Mouse (Mus musculus) thymus, adult 18-20 months (tissue): Measurements from ENCODE around the gene Brd3.
"Not testable (repeated sequence)": the region's sequence is repeated elsewhere in the genome, so short reads cannot be mapped to it uniquely, and the experiment has no call there.

ENCODE experiments used
- DNase-seq, 2 experiments: peaks; one replicate each; pipeline ENCODE4 v3.0.0; 2022; ENCODE audit warnings: mixed read lengths in 2 of 2

The Brd3 gene

DNA sequence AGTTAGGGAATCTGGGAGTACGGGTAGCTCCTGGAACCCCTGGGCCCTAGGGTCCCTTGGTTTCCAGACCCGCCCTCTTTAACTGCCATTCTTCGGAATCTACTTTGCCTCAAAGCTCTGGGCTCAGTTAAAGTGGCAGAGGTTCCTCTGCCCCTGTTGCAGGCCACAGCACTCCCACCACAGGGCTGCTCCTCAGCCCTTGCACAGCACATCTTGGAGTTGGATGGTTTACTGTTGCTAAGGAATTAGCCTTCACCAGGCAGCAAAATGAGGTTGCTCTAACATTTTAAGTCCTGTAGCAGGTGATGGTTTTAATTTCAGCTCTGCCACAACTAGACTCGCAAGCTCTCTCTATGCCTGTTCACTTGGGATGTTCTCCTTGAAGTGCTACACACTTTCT lies at the start of gene Brd3:
Gene Brd3, minus strand, starts transcription at position 101 of the 400 bp plus-strand sequence.
- no peak for DNase-seq

DNA sequence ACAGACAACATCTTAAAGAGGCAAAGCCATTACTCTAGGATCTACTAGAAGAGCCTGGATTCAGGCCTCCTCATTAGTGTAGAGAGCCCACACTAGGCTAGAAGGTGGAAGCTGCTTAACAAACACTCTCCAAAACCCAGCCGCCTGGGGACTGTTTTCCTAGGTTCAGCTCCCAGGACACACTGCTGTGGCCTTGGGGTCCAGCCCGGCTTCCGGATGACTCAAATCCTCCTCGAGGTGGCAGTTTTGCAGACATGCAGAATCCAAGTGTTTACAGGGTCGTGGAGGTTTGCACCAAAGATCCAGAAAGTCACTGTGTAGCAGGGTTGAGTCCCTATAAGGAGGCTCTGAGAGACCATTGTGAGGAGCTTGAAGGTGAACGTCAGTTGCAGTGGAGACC lies 49.5 kb upstream of the Brd3 start:
- DNase-seq: no peak

DNA sequence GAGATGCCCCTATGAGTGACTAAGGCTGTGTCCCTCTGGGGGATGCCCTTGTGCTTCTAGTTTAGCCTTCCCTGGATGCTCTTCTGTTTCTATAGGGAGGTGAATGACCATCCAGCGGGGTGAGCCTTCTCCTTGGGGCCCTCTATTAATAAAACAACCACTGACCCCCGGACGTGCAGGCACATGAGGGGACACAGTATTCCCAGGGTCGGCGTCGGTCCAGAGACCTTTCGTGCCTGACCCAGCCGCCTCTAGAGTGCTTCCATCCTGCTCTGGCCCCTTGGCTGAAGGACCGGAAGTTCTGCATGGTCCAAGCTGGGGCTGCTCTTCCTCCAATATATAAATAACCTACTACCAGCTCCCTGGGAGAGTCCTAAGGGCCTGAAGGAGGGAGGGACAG lies 46.8 kb upstream of the Brd3 start:
- no peak for DNase-seq

DNA sequence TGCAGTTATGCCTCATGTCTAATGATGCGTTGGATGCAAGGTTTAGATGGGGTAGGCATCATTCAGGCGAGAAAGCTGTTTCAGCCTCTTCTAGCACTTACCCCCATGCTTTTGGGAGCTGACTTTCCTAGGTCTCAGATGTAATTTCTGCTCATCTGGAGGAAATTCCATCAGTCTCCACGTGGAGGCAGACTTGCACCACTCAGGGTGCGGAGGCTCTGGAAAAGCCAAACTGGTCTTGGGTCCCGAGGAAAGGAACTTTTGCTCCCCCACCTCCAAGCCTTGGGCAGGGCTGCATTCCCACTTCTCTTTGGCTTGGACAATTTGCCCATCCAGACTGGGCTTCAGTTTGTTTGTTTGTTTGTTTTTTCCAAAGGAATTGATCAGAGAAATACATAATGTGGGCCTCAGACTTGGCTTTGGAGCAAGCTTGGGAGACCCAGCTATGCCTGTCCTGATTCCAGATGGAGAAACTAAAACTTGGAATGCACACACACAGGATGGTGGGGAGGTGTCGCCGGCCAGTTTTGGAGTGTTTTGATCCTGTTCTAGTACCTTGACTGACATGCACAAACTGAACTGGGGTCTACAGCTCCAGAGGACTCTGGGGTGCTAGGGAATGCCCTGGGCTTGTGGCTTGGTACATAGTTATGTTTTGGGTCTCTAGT lies 45.3 kb upstream of the Brd3 start:
- no peak for DNase-seq

DNA sequence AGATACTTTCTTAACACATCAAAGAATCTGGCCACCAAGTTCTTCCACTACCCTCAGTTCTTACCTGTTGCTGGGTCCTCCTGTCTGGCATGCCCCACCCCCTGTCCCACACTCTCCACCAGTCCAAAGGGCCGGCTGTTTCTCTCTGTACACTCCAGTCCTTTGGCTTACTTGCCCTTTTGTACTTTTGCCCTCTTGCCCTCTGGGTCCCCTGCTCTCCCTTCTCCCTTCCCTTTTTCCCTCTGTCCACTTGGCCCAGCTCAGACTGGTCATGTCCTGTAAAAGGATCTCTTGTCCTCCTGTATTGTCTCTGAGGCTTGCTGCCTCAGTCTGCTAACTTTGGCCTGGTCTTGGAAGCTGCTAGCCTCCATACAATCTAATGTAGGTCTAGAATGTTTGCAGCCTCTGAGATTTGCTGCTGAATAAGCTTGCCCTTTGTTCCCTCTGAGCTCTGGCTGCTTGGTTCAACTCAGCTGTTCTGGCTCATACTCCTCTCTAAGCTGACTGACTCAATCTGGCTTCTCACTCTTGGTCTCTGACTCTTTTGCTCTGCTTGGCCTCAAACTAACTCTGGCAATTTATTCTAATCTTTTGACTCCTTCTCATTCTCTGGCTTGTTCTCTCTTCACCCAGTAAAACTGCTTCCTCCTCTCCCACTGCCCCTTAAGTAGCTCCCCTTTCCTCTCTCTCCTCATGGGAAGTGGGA lies 41.4 kb upstream of the Brd3 start:
- DNase-seq: no peak

DNA sequence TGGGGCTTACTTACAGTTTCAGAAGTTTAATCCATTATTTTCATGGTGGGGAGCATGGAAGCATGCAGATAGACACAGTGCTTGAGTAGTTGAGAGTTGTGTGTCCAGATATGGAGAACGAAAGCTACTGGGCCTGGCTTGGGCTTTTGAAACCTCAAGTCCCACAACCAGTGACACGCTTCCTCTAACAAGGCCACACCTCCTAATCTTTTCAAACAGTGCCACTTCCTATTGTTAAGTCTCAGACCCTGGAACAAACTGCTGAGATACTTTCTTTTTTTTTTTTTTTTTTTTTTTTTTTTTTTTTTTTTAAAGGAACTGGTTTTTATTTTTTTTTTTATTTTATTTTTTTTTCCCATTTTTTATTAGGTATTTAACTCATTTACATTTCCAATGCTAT lies 40.5 kb upstream of the Brd3 start:
- no peak for DNase-seq

DNA sequence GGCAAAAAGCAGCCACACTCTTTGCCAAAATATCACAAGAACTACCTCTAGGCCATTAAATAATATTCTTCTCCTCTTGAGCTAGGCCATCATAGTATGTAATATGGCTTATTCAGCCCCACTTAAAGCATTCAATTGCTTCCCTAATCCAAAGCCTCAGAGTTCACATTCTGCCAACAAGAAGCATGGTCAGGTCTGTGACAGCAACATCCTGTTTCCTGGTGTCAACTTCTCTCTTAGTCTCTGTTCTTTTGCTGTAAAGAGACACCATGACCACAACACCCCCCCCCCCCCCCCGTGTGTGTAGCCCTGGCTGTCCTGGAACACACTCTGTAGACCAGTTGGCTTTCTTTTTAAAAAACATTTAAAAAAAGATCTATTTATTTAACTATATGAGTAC lies 39.9 kb upstream of the Brd3 start:
- DNase-seq: no peak

DNA sequence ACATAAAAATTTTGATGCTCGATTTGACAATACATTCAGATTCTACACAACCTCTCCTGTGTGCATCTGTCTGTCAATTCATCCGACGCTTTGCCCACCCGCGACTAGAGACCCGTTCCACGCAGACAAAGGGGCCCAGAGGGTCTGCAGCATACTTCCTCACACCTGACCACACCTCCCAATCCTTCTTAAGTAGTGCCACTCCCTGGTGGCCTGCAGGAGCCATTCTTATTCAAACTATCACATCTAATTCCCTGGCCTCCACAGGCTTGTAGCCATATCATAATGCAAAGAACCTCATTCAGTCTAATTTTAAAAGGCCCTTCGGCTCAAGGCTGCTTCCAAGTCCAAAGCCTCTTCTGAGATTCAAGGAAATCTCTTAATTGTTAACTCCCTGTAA lies 38.6 kb upstream of the Brd3 start:
- DNase-seq: not testable (repeated sequence)

DNA sequence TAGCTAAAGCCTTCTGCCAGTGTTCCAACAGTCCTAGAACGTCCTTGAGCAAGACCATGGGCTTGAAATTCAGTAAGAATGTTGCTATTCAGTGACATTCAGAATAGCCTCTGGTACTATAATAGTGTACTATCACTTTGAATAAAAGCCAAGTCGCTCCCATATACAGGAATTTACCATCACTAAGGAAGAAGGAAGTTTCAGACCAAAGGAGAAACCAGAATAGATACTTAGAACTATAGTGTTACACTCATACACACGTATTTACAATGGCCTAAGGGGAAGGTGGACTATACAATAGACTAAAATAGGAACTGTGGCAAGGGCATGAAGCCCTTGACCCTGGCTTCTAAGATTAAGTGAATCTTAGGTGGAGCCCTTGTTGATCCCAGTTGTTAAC lies 38.1 kb upstream of the Brd3 start:
- not testable (repeated sequence) for DNase-seq

DNA sequence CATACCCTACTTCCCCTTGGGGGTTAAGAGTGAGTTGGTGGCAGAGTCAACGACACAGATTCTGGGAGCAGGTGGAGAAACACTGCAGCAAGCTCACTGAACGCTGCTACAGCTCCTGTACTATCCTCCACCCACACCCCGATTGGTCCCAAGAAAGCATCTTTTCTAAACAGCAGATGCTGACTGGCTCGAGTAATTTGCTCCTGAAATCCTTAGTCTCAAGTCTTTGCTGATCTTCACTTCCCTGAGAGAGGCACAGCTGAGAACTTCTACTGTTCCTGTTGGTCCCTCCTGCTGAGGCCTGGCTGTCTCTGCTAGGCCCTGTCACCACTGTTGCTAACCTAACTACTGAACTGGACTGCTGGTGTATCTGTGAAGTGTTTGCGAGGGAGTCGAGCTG lies 37.2 kb upstream of the Brd3 start:
- DNase-seq: no peak

DNA sequence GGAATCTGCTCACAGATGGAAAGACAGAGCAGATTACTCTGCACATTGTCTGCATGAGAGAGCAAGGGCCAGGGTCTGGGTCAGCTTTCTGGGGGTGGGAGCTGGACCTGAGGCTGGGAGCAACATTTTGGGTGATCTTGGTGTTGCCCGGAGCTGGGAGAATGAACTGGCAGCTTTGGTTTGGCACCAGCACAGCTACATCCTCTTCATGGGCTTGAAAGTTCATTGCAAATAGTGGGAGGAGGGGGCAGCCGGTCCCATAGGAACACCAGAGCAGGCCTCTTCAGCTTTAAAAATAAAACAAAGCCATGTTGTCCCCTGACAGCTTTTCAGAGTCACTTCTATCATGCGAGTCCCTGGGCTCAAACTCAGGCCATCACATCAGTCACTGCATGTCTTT lies 33.8 kb upstream of the Brd3 start:
- DNase-seq: no peak

DNA sequence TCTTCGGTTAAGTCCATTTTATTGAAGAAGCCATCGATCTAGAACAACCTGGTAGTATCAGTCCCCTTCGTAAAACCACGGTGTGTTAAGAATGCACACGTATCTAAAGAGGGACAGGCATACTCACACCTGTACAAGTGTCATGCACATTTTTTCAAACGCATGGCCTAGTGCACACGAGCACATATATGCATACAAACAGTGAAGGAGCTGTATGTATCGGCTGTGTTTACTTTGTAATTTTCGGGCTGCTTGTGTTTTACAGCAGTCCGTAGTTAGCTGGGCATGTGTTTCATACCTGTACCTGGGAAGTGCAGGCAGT lies 33.0 kb upstream of the Brd3 start:
- no peak for DNase-seq

DNA sequence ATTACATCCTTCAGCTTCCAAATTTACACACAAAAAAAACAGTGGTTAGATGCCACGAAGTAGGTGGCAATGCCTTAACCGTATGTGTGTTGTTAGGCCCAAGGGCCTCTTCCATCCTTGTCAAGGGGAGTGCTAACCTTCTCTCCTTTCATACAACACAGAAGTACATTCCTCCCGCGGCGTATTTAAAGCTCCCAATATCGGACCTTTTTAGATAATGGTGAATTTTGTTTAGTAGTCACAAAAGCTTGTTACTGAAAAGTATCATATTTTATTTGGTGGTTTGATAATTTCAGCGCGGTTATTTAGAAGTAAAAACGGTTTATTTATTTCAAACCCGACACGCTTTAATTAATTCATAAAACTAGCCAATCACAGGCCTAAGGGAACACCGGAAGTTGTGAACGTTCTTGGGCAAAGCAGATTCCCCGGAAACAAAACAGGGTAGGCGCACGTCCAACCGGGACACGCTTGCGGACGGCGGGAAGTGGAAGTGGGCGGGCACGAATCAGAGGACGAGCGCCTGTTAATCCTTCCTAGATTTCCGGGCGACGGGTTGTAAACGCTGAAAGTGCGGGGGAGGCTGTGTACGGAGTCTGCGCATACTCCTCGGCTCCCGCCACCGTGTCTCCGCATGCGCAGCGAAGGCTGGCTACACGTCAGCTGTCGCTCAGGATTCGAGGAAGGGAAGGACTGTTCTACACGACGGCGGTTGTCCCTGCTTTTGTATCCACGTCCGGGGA lies 32.5 kb upstream of the Brd3 start:
- DNase-seq: peak; percentile 91 to 94

DNA sequence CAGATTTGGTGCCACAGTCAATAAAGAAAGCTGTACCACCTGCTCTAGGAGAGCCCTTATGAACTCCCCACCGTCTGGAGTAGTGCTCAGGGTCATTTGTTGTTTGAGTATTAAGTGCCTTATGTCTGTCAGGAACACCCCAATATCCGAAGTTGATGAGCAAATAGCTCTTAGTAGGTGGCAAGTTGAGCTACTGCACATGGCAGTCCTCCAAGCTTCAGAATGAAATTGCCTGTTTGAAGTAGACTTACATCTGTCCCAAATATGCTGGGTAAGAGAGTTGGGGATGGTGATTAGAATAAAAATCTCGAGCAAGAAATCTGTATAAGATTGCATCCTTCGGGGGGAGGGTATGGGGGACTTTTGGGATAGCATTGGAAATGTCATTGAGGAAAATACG lies 31.9 kb upstream of the Brd3 start:
- DNase-seq: no peak

DNA sequence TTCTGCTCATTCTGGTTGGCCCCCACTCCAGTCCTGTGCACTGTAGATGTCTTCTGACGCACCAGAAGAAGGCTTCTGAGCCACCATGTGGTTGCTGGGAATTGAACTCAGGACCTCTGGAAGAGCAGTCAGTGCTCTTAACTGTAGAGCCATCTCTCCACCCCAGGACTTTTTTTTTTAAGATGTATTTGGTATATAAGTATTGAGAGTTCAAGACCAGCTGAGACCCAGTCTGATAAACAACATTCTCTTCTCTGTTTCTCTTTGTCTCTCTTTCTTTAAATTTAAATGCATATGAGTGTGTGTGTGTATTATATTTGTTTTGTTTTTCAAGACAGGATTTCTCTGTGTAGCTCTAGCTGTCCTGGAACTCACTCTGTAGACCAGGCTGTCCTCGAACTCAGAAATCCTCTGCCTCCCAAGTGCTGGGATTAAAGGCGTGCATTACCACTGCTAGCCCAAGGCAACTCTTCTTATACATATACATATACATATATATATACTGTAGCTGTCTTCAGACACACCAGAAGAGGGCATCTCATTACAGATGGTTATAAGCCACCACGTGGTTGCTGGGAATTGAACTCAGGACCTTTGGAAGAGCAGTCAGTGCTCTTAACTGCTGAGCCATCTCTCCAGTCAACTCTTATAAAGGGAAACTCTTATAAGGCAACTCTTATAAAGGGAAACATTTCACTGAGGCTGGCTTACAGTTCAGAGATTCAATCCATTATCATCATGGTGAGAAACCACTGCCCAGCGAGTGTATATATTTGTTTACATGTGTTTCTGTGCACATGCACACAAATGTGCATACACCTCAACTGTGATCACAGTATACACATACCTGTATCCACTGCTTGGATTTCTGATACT lies 31.2 kb upstream of the Brd3 start:
- DNase-seq: not testable (repeated sequence)

DNA sequence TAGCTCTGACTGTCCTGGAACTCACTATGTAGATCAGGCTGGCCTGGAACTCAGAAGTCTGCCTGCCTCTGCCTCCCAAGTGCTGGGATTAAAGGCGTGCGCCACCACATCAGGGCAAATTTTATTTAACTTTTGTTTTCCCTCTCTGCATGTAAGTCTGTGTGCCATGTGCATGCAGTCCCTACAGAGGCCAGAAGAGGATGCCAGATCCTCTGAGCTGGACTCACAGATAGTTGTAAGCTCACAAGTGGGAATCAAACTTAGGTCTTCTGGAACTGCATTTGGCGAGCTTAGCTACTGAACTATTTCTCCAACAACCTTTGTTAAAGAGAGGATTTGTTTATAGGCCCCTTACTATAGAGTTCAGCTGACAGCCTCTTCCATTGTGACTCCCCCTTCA lies 10.8 kb upstream of the Brd3 start:
- no peak for DNase-seq

DNA sequence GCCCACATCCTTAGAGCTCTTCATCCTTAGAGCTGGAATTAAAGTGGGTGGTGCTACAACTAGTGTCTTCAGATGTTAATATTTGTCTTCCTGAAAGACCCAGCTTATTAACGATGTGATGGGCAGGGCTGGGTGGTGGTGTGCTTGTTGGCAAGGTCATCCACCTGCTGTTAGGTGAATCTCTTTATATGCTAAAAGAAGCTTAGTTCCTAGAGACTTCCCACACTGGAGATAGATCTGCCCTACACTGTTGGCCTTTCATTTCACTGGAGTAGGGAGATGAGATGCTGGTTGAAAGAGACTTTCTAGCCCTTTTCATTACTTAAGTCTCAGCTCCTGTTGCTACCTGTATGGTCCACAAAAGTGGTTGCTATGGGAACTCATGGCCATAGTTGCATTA lies 8.8 kb upstream of the Brd3 start:
- no peak for DNase-seq

DNA sequence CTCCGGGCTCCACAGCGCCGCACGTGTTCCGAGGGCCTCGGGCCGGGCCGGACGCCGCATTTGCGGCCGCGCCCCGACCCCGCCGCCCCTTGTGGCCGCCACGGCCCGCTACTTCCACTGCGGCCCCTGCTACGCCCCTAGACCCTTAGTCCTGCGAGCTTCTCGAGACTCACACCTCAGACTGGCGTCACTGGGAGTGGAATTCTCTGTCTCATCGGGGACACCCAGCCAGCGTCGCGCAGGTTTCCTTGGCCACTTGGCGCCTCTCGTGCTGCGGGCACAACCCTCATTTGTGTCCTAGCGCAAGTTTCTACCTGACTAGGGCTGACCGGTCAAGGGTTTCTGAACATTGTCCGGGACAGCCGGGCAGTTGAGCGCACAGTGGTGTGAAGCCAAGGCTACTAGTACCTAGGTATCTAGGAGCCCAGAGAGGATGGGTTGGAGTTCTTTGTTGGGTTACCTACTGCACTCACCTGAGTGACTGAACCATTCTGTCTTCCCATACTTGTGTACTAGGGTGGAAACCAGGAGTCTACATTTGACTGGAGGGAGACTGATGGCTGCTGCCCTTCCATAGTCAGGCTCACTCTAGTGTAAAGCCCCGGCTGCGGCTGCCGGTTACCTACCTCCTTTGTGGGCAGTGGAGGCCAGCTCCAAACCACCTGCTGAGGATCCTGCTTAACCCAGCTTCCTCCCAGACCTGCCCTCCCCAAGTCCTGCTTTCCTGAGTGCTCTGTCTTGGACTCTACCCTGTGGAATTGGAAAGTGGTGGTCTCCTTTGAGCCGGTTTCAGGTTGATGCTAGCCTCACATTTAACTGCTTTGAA lies 8.1 kb upstream of the Brd3 start:
- DNase-seq: peak in 1 of 2 experiments; percentile 25

DNA sequence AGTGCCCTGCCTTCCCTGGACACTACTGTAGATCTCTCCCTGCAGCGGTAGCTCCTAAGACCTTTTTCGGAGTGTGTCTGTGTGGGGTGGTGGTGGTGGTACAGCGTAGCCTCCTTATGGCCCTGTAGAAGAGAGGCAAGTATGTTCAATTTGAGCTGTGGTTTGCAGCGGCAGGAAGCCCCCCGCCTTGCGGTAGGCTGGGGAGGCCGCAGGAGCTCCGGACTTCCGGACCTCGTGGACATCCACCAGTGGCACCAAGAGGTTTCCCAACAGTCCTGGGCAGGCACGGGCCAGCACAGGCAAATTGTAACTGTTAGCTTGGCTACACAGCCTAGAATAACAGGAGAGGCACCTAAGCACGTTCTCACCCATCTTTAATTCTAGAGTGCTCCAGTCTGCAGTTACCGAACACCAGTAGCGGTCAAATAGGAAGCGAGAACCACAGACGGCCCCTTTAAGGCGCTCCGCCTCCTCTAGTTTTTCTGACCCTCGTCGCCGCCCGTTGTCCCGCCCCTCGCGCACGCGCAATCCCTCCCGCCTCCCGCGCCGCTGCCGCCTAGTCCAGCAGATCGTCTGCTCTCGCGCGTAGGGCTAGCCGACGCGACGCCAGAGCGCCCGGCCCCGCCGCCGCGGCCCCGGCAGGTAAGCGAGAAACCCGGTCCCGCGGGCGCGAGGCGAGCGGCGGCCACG lies 7.3 kb upstream of the Brd3 start, which contains the start of gene Wdr5:
Gene Wdr5, plus strand, starts transcription at position 519 of the 690 bp plus-strand sequence.
- peak; percentile 93 for DNase-seq

DNA sequence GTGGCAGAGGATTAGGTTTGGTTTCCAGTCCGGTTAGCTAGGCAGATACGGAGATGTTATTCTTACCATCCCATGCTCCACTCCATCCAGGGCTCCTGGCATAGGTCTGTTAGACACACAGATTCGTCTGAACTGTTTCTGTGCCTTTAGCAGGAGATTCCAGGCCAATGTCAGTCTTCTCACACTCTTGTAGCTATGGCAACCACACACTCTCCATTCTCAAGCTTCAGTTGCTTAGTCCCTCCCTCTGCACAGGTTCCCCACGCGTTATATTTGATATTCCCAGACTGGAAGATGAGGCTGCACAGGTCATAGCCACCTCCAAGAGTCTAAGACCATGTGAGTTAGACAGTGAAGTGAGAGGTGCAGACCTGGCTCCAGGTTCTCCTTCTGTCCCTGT lies 6.4 kb upstream of the Brd3 start:
- no peak for DNase-seq

DNA sequence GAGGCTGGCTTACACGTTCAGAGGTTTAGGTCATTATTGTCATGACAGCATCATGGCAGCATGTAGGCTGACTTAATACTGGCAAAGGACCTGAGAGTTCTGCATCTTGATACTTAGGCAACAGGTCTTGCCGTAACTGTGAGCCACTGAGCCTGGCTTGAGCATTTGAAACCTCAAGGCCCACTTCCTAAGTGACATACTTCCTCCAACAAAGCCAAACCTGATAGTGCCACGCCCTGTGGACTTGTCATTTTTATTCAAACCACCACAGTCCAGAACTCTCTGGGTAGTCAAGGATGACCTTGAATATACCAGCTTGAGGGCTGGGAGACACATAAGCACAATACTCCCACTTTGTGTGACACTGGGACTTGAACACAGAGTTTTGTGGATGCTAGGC lies 5.4 kb upstream of the Brd3 start:
- DNase-seq: no peak

DNA sequence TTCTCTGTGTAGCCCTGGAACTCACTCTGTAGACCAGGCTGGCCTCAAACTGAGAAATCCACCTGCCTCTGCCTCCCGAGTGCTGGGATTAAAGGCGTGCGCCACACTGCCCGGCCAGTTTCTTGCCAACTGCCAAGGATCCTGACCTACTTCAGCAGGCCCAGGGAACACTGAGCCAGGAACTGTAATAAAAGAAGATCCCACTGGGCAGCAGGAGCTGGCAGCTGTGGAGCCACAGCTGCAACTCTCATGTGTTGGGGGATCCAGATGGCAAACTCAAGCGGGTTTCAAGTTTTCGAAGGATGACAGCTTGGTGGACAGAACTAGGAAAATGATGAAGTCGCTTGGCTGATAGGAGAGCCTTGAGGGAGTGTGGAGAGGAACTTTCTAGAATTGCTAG lies 3.2 kb upstream of the Brd3 start:
- DNase-seq: no peak
